Mouse (Mus musculus) neural tube, embryonic 13.5 days (tissue): ENCODE measurements around the gene Ldb1. TPM values are rescaled to one million over a fixed set of nuclear protein-coding genes. Genes with fewer than 3 reads are reported as not detected.

ENCODE experiments used
- ATAC-seq: fragments of 200-750 bp; cut with Nextera tagmentation; 2 replicates; pipeline ENCODE4 v1.8.0; 2017; ENCODE audit warnings: low read depth, mild to moderate bottlenecking, moderate TSS enrichment, moderate library complexity
- H3K27ac ChIP-seq: fragments of 300-500 bp; sonication (generic); replicated peaks from 2 replicates; pipeline ENCODE4 v1.5.1; 2015; ENCODE audit warnings: moderate library complexity, mild to moderate bottlenecking, inconsistent platforms
- H3K27me3 ChIP-seq: fragments of 300-500 bp; sonication (generic); 2 replicates; pipeline ENCODE4 v1.6.1; 2015; ENCODE audit warnings: mild to moderate bottlenecking, inconsistent platforms
- H3K36me3 ChIP-seq: fragments of 300-500 bp; sonication (generic); 2 replicates; pipeline ENCODE4 v1.6.1; 2015; ENCODE audit warnings: mild to moderate bottlenecking, inconsistent platforms
- H3K4me1 ChIP-seq: fragments of 300-500 bp; sonication (generic); replicated peaks from 2 replicates; pipeline ENCODE4 v1.6.1; 2015; ENCODE audit warnings: inconsistent platforms
- H3K4me2 ChIP-seq: fragments of 300-500 bp; sonication (generic); 2 replicates; pipeline ENCODE4 v1.6.1; 2015; ENCODE audit warnings: inconsistent platforms, mild to moderate bottlenecking, moderate library complexity
- H3K4me3 ChIP-seq: fragments of 300-500 bp; sonication (generic); 2 replicates; pipeline ENCODE4 v1.5.1; 2015; ENCODE audit warnings: mild to moderate bottlenecking, inconsistent platforms
- H3K9ac ChIP-seq: fragments of 300-500 bp; sonication (generic); 2 replicates; pipeline ENCODE4 v1.6.1; 2015; ENCODE audit warnings: moderate library complexity, mild to moderate bottlenecking, inconsistent platforms
- H3K9me3 ChIP-seq: fragments of 300-500 bp; sonication (generic); 2 replicates; pipeline ENCODE4 v1.6.1; 2016; ENCODE audit warnings: inconsistent platforms
- WGBS: fragments of 180-500 bp; shearing (Covaris S2); methylation state at CpG from one replicate; pipeline ENCODE4 v1.1.7; 2015; 5-methylcytosine and 5-hydroxymethylcytosine counted together
- polyA plus RNA-seq: library from polyadenylated mRNA; unstranded; fragments of >200 nt; fragmentation: Nextera tagmentation; extraction: Ambion mirVana; gene quantifications from 2 replicates; pipeline ENCODE4 v1.2.1, GENCODE M21; 2015

Gene Ldb1
- polyA plus RNA-seq: 128 and 132 TPM in 2 replicates

- Histone ChIP-seq H3K4me2 (peak within 1 kb of the TSS; percentile 100), H3K4me3 (peak within 1 kb of the TSS; percentile 95), H3K9ac (peak within 1 kb of the TSS; percentile 99), H3K27ac (peak within 1 kb of the TSS; percentile 99), H3K27me3 (no peaks in the 10 kb centered on the region), H3K36me3 (no peaks in the 10 kb centered on the region), H3K4me1 (peaks cover 58% of the 10 kb centered on the region), H3K9me3 (no peaks in the 10 kb centered on the region)
- 1% methylated on average over 82 of the region's 84 CpGs for WGBS
- ATAC-seq: peak; percentile 60
Observed at GRCm38 (mm10) chr19:46044993-46045695, at the start of gene Ldb1. TSS of gene Ldb1 (minus strand) at chr19:46045214.

GRCm38 (mm10) chr19:46094144-46094543 is 49.1 kb upstream of the Ldb1 start:
- no peak overlapping the region for H3K27ac ChIP-seq
- ATAC-seq: no peak
- no peak overlapping the region for H3K9ac ChIP-seq
- H3K4me2 ChIP-seq: no peak overlapping the region
- H3K4me1 ChIP-seq: no peaks in the 10 kb centered on the region
- H3K9me3 ChIP-seq: no peaks in the 10 kb centered on the region
- WGBS: 94% methylated on average over 2 of the region's 2 CpGs
- no peaks in the 10 kb centered on the region for H3K36me3 ChIP-seq
- H3K27me3 ChIP-seq: no peaks in the 10 kb centered on the region
- H3K4me3 ChIP-seq: no peak overlapping the region

GRCm38 (mm10) chr19:46091641-46092040 is 46.6 kb upstream of the Ldb1 start:
- ATAC-seq: no peak
- 89% methylated on average over 4 of the region's 4 CpGs for WGBS
- no peaks in the 10 kb centered on the region for H3K36me3 ChIP-seq
- no peak overlapping the region for H3K27ac ChIP-seq
- no peak overlapping the region for H3K4me3 ChIP-seq
- H3K9me3 ChIP-seq: no peaks in the 10 kb centered on the region
- no peak overlapping the region for H3K4me2 ChIP-seq
- H3K9ac ChIP-seq: no peak overlapping the region
- H3K4me1 ChIP-seq: no peaks in the 10 kb centered on the region
- no peaks in the 10 kb centered on the region for H3K27me3 ChIP-seq

GRCm38 (mm10) chr19:46087871-46088270 is 42.9 kb upstream of the Ldb1 start:
- Histone ChIP-seq H3K27ac (no peak overlapping the region), H3K27me3 (no peaks in the 10 kb centered on the region), H3K4me1 (no peaks in the 10 kb centered on the region), H3K4me2 (no peak overlapping the region), H3K9me3 (no peaks in the 10 kb centered on the region), H3K9ac (no peak overlapping the region), H3K36me3 (peaks cover 37% of the 10 kb centered on the region), H3K4me3 (no peak overlapping the region)
- WGBS: 85% methylated on average over 7 of the region's 7 CpGs
- no peak for ATAC-seq

- no peak overlapping the region for H3K9ac ChIP-seq
- H3K4me1 ChIP-seq: no peaks in the 10 kb centered on the region
- 60% methylated on average over 3 of the region's 3 CpGs for WGBS
- H3K36me3 ChIP-seq: peaks cover 53% of the 10 kb centered on the region
- no peaks in the 10 kb centered on the region for H3K27me3 ChIP-seq
- no peak overlapping the region for H3K27ac ChIP-seq
- ATAC-seq: no peak
- no peak overlapping the region for H3K4me2 ChIP-seq
- H3K4me3 ChIP-seq: no peak overlapping the region
- H3K9me3 ChIP-seq: no peaks in the 10 kb centered on the region
Observed at GRCm38 (mm10) chr19:46086337-46086736, 41.3 kb upstream of the Ldb1 start.

GRCm38 (mm10) chr19:46085185-46085584 is 40.2 kb upstream of the Ldb1 start:
- no peak overlapping the region for H3K4me3 ChIP-seq
- H3K27me3 ChIP-seq: no peaks in the 10 kb centered on the region
- H3K9me3 ChIP-seq: no peaks in the 10 kb centered on the region
- H3K27ac ChIP-seq: no peak overlapping the region
- no peaks in the 10 kb centered on the region for H3K4me1 ChIP-seq
- no peak for ATAC-seq
- H3K9ac ChIP-seq: no peak overlapping the region
- H3K4me2 ChIP-seq: no peak overlapping the region
- peaks cover 64% of the 10 kb centered on the region for H3K36me3 ChIP-seq
- 95% methylated on average over 8 of the region's 8 CpGs for WGBS

GRCm38 (mm10) chr19:46078535-46078934 is 33.5 kb upstream of the Ldb1 start:
- 61% methylated on average over 3 of the region's 3 CpGs for WGBS
- Histone ChIP-seq H3K36me3 (peaks cover 58% of the 10 kb centered on the region), H3K4me1 (peaks cover 23% of the 10 kb centered on the region), H3K9me3 (no peaks in the 10 kb centered on the region), H3K27ac (no peak overlapping the region), H3K9ac (no peak overlapping the region), H3K4me3 (no peak overlapping the region), H3K4me2 (no peak overlapping the region), H3K27me3 (no peaks in the 10 kb centered on the region)
- no peak for ATAC-seq

GRCm38 (mm10) chr19:46075616-46076607 is 30.9 kb upstream of the Ldb1 start, which contains the start of gene Nolc1:
TSS of gene Nolc1 (plus strand) at chr19:46075863.
- Histone ChIP-seq H3K9me3 (no peaks in the 10 kb centered on the region), H3K27ac (peak within 1 kb of the TSS; percentile 20; the same call in 1 of the 2 replicates), H3K4me2 (peak within 1 kb of the TSS; percentile 93), H3K36me3 (peaks cover 58% of the 10 kb centered on the region), H3K4me3 (peak within 1 kb of the TSS; percentile 82), H3K4me1 (peaks cover 23% of the 10 kb centered on the region), H3K9ac (peak within 1 kb of the TSS; percentile 77), H3K27me3 (no peaks in the 10 kb centered on the region)
- WGBS: under 1% methylated on average over 66 of the region's 66 CpGs
- ATAC-seq: peak; percentile 95

- ATAC-seq: no peak
- peaks cover 23% of the 10 kb centered on the region for H3K4me1 ChIP-seq
- H3K27ac ChIP-seq: no peak overlapping the region
- H3K9me3 ChIP-seq: no peaks in the 10 kb centered on the region
- H3K4me3 ChIP-seq: no peak overlapping the region
- H3K4me2 ChIP-seq: no peak overlapping the region
- no peaks in the 10 kb centered on the region for H3K27me3 ChIP-seq
- peaks cover 58% of the 10 kb centered on the region for H3K36me3 ChIP-seq
- WGBS: 89% methylated on average over 5 of the region's 5 CpGs
- no peak overlapping the region for H3K9ac ChIP-seq
Observed at GRCm38 (mm10) chr19:46074266-46074665, 29.3 kb upstream of the Ldb1 start.

GRCm38 (mm10) chr19:46073285-46073684 is 28.3 kb upstream of the Ldb1 start:
- Histone ChIP-seq H3K9ac (no peak overlapping the region), H3K27me3 (no peaks in the 10 kb centered on the region), H3K9me3 (no peaks in the 10 kb centered on the region), H3K4me1 (peaks cover 23% of the 10 kb centered on the region), H3K36me3 (peaks cover 58% of the 10 kb centered on the region), H3K27ac (no peak overlapping the region), H3K4me3 (no peak overlapping the region), H3K4me2 (no peak overlapping the region)
- 81% methylated on average over 7 of the region's 7 CpGs for WGBS
- no peak for ATAC-seq

GRCm38 (mm10) chr19:46068054-46068453 is 23.0 kb upstream of the Ldb1 start:
- 84% methylated on average over 10 of the region's 10 CpGs for WGBS

GRCm38 (mm10) chr19:46060845-46061244 is 15.8 kb upstream of the Ldb1 start:
- WGBS: 85% methylated on average over 6 of the region's 6 CpGs
- no peak overlapping the region for H3K27ac ChIP-seq
- ATAC-seq: no peak

More at GRCm38 (mm10) chr19:46068054-46068453, 23.0 kb upstream of the Ldb1 start:
- no peaks in the 10 kb centered on the region for H3K9me3 ChIP-seq
- no peak overlapping the region for H3K4me3 ChIP-seq
- no peaks in the 10 kb centered on the region for H3K4me1 ChIP-seq
- H3K36me3 ChIP-seq: peaks cover 98% of the 10 kb centered on the region
- no peaks in the 10 kb centered on the region for H3K27me3 ChIP-seq
- no peak overlapping the region for H3K9ac ChIP-seq
- H3K27ac ChIP-seq: no peak overlapping the region
- no peak overlapping the region for H3K4me2 ChIP-seq
- no peak for ATAC-seq

More at GRCm38 (mm10) chr19:46060845-46061244, 15.8 kb upstream of the Ldb1 start:
- H3K36me3 ChIP-seq: peaks cover 43% of the 10 kb centered on the region
- H3K9me3 ChIP-seq: no peaks in the 10 kb centered on the region
- no peak overlapping the region for H3K9ac ChIP-seq
- no peak overlapping the region for H3K4me3 ChIP-seq
- H3K4me2 ChIP-seq: no peak overlapping the region
- no peaks in the 10 kb centered on the region for H3K27me3 ChIP-seq
- H3K4me1 ChIP-seq: peaks cover 13% of the 10 kb centered on the region
